Mouse (Mus musculus) kidney, postnatal 0 days (tissue): Measurements from ENCODE around the gene Taf5l. TPM values are rescaled to one million over a fixed set of nuclear protein-coding genes. Genes with fewer than 3 reads are reported as not detected.
"Not testable (repeated sequence)": the region's sequence is repeated elsewhere in the genome, so short reads cannot be mapped to it uniquely, and the experiment has no call there.

Source experiments
- ATAC-seq: fragments of 200-750 bp; cut with Nextera tagmentation; replicated peaks from 2 replicates; pipeline ENCODE4 v1.8.0; 2017; ENCODE audit warnings: low read depth, moderate number of reproducible peaks, moderate TSS enrichment, moderate library complexity; ENCODE audit not compliant: low FRiP score
- DNase-seq: peaks from one replicate; pipeline ENCODE4 v3.0.0-alpha.2; 2016; ENCODE audit warnings: low spot score
- H3K27ac ChIP-seq: fragments of 300-500 bp; sonication (generic); 2 replicates; pipeline ENCODE4 v1.5.1; 2014; ENCODE audit warnings: mild to moderate bottlenecking
- H3K27me3 ChIP-seq: fragments of 300-500 bp; sonication (generic); 2 replicates; pipeline ENCODE4 v1.6.1; 2014; ENCODE audit warnings: low read length, mixed read lengths; ENCODE audit not compliant: insufficient read depth
- H3K36me3 ChIP-seq: fragments of 300-500 bp; sonication (generic); 2 replicates; pipeline ENCODE4 v1.6.1; 2014; ENCODE audit warnings: low read length, mixed read lengths; ENCODE audit not compliant: insufficient read depth
- H3K4me1 ChIP-seq: fragments of 300-500 bp; sonication (generic); replicated peaks from 2 replicates; pipeline ENCODE4 v1.6.1; 2014; ENCODE audit warnings: antibody characterized with exemption, low read length, mixed read lengths; ENCODE audit not compliant: insufficient read depth
- H3K4me2 ChIP-seq: fragments of 300-500 bp; sonication (generic); 2 replicates; pipeline ENCODE4 v1.6.1; 2014; ENCODE audit warnings: mild to moderate bottlenecking, low read length, moderate library complexity, mixed read lengths
- H3K4me3 ChIP-seq: fragments of 300-500 bp; sonication (generic); replicated peaks from 2 replicates; pipeline ENCODE4 v1.5.1; 2014; ENCODE audit warnings: low read depth, low read length
- H3K9ac ChIP-seq: fragments of 300-500 bp; sonication (generic); 2 replicates; pipeline ENCODE4 v1.6.1; 2014; ENCODE audit warnings: low read depth, low read length
- H3K9me3 ChIP-seq: fragments of 300-500 bp; sonication (generic); replicated peaks from 2 replicates; pipeline ENCODE4 v1.6.1; 2016; ENCODE audit warnings: low read length, inconsistent platforms, mixed read lengths
- CTCF ChIP-seq: IDR thresholded peaks from 2 replicates; pipeline ENCODE4 v1.5.1; 2016; ENCODE audit warnings: antibody characterized with exemption, low read depth, mild to moderate bottlenecking, moderate library complexity
- whole genome bisulfite sequencing: fragments of 180-500 bp; shearing (Covaris S2); extraction: QIAGEN DNeasy Blood & Tissue Kit; methylation state at CpG from one replicate; pipeline ENCODE4 v1.1.7; 2014; 5-methylcytosine and 5-hydroxymethylcytosine counted together
- polyA plus RNA-seq: library from polyadenylated mRNA; unstranded; fragments of >200 nt; fragmentation: Nextera tagmentation; extraction: Ambion mirVana; gene quantifications from 2 replicates; pipeline ENCODE4 v1.2.1, GENCODE M21; 2015

Taf5l gene
- polyA plus RNA-seq, 1 experiment from 2014 or later = 32.5 TPM

- ATAC-seq = no peak
- no peaks in the 10 kb centered on the region for H3K27me3 ChIP-seq
- H3K4me3 ChIP-seq = no peak overlapping the region
- DNase-seq = no peak
- H3K9me3 ChIP-seq = no peaks in the 10 kb centered on the region
- H3K36me3 ChIP-seq = no peaks in the 10 kb centered on the region
- H3K4me1 ChIP-seq = no peaks in the 10 kb centered on the region
- WGBS = 79% methylated on average over 3 of the region's 3 CpGs
- no peak overlapping the region for H3K4me2 ChIP-seq
- no peak for TF ChIP-seq CTCF
- no peak overlapping the region for H3K9ac ChIP-seq
- H3K27ac ChIP-seq = no peak overlapping the region
Observed at GRCm38 (mm10) chr8:124014751-124015150, 6.4 kb downstream of the Taf5l start.

- not testable (repeated sequence) for ATAC-seq, H3K4me1 ChIP-seq, DNase-seq, H3K27ac ChIP-seq, H3K4me2 ChIP-seq, H3K4me3 ChIP-seq, H3K27me3 ChIP-seq, H3K36me3 ChIP-seq, H3K9me3 ChIP-seq, H3K9ac ChIP-seq
- 90% methylated on average over 6 of the region's 7 CpGs for WGBS
Observed at GRCm38 (mm10) chr8:124014299-124014698, 6.9 kb downstream of the Taf5l start.

GRCm38 (mm10) chr8:124011989-124012586 lies 9.1 kb downstream of the Taf5l start:
- H3K4me1 ChIP-seq = no peaks in the 10 kb centered on the region
- no peaks in the 10 kb centered on the region for H3K9me3 ChIP-seq
- no peak overlapping the region for H3K27ac ChIP-seq
- ATAC-seq (no peak), DNase-seq (no peak)
- H3K27me3 ChIP-seq = no peaks in the 10 kb centered on the region
- H3K4me2 ChIP-seq = no peak overlapping the region
- peaks cover 16% of the 10 kb centered on the region for H3K36me3 ChIP-seq
- WGBS = 95% methylated on average over 3 of the region's 3 CpGs
- no peak for TF ChIP-seq CTCF
- H3K9ac ChIP-seq = no peak overlapping the region
- no peak overlapping the region for H3K4me3 ChIP-seq

- no peak overlapping the region for H3K4me3 ChIP-seq
- peaks cover 21% of the 10 kb centered on the region for H3K36me3 ChIP-seq
- H3K4me1 ChIP-seq = no peaks in the 10 kb centered on the region
- H3K9me3 ChIP-seq = no peaks in the 10 kb centered on the region
- no peak overlapping the region for H3K9ac ChIP-seq
- DNase-seq (no peak), ATAC-seq (no peak)
- WGBS = 79% methylated on average over 3 of the region's 3 CpGs
- no peak overlapping the region for H3K4me2 ChIP-seq
- H3K27ac ChIP-seq = no peak overlapping the region
- no peaks in the 10 kb centered on the region for H3K27me3 ChIP-seq
- no peak for TF ChIP-seq CTCF
Observed at GRCm38 (mm10) chr8:124011580-124011979, 9.6 kb downstream of the Taf5l start.

GRCm38 (mm10) chr8:124007829-124008228 lies 13.4 kb downstream of the Taf5l start:
- Histone ChIP-seq H3K9ac (no peak overlapping the region), H3K27ac (no peak overlapping the region), H3K9me3 (no peaks in the 10 kb centered on the region), H3K4me3 (no peak overlapping the region), H3K4me1 (no peaks in the 10 kb centered on the region), H3K4me2 (no peak overlapping the region), H3K27me3 (no peaks in the 10 kb centered on the region), H3K36me3 (peaks cover 52% of the 10 kb centered on the region)
- no peak for TF ChIP-seq CTCF
- WGBS = 49% methylated on average over 6 of the region's 6 CpGs
- DNase-seq = peak; percentile 5
- ATAC-seq = no peak

GRCm38 (mm10) chr8:124002546-124003108 lies 18.6 kb downstream of the Taf5l start:
- Histone ChIP-seq H3K4me3 (no peak overlapping the region), H3K9ac (no peak overlapping the region), H3K36me3 (peaks cover 50% of the 10 kb centered on the region), H3K4me1 (no peaks in the 10 kb centered on the region), H3K4me2 (no peak overlapping the region), H3K9me3 (no peaks in the 10 kb centered on the region), H3K27ac (no peak overlapping the region), H3K27me3 (no peaks in the 10 kb centered on the region)
- 0 out of 2 replicates have a peak, but pooled peaks have one; percentile 3 for TF ChIP-seq CTCF
- DNase-seq = no peak
- WGBS = 78% methylated on average over 10 of the region's 10 CpGs
- no peak for ATAC-seq
